Mouse (Mus musculus) kidney, adult 2 months (tissue): Measurements from ENCODE around the gene Igfbp2.

Source experiments
- CTCF ChIP-seq: fragments of 200-500 bp; conservative IDR thresholded peaks from 2 replicates; pipeline ENCODE4 v1.5.1; 2011; ENCODE audit warnings: low read depth, mild to moderate bottlenecking, control low read depth, low read length, moderate library complexity, mixed read lengths; ENCODE audit not compliant: insufficient read depth, insufficient read length
- POLR2A ChIP-seq: fragments of 200-500 bp; IDR thresholded peaks from one replicate; pipeline ENCODE4 v1.6.1; 2011; ENCODE audit warnings: low read depth, low read length, control low read depth

GRCm38 (mm10) chr1:72869681-72870614 is 45.6 kb downstream of the Igfbp2 start:
- TF ChIP-seq CTCF (no peak), POLR2A (no peak)
